8 mouse cellular contexts compared by ENCODE assay signal in the genomic region with DNA sequence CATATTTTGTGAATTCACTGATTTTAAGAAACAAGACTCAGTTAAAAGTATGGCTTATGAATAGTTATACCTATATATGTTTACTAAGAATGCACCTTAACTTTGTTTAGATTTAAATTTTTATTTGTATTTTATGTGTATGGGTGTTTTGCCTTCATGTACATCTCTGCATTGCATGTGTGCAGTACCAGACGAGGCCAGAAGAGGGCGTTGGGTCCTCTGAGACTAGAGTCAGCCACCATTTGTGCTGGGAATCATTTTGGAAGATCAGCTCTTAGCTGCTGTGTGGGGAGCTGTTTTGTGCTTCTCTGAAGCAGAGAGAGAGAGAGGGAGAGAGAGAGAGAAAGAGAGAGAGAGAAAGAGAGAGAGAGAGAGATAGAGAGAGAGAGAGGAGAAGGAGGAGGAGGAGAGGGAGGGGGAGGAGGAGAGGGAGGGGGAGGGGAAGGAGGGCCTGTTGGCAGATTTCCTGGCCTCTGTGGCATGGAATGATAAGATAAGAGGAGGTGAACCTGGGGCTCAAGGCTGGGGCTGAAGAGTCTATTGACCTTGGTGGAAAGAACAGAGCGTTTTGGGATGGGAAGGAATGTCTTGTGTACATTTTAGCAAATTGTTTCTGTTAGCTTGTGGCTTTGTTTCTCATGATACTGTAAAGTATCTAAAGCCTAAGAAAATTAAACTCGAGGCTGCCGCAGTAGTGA. TPM values are rescaled to one million over a fixed set of nuclear protein-coding genes. Genes with fewer than 3 reads are reported as not detected.
DNase-seq lines count a peak whose midpoint lies in the region; ATAC-seq and TF ChIP-seq lines count a peak whose summit lies in the region.

No protein-coding gene starts in this region.

- H3K9me3 ChIP-seq in hindbrain, postnatal 0 days (ENCODE audit: low read length) = no peaks in the 10 kb centered on the region
- no peaks in the 10 kb centered on the region for H3K9me3 ChIP-seq in hindbrain, embryonic 13.5 days
- no peaks in the 10 kb centered on the region for H3K9me3 ChIP-seq in heart, postnatal 0 days (replicated peaks; ENCODE audit: control insufficient read depth, low read length)

- H3K27ac ChIP-seq in hindbrain, postnatal 0 days = no peak overlapping the region
- H3K27ac ChIP-seq in hindbrain, embryonic 13.5 days = no peak overlapping the region
- H3K27ac ChIP-seq in heart, postnatal 0 days (ENCODE audit: low read depth) = peak overlapping the region; percentile 38; the same call in 1 of the 2 replicates

- TF ChIP-seq EP300 in heart, postnatal 0 days (IDR thresholded peaks at IDR 0.05; ENCODE audit: low read depth) = no peak

- H3K9ac ChIP-seq in hindbrain, postnatal 0 days (replicated peaks; ENCODE audit: low read length) = no peak overlapping the region
- no peak overlapping the region for H3K9ac ChIP-seq in hindbrain, embryonic 13.5 days
- H3K9ac ChIP-seq in heart, postnatal 0 days (replicated peaks; ENCODE audit: low read depth, low read length) = no peak overlapping the region

- H3K4me3 ChIP-seq in hindbrain, postnatal 0 days (ENCODE audit: low read length) = no peak overlapping the region
- no peak overlapping the region for H3K4me3 ChIP-seq in hindbrain, embryonic 13.5 days
- H3K4me3 ChIP-seq in heart, postnatal 0 days (ENCODE audit: low read depth, low read length) = no peak overlapping the region

- peaks cover 6% of the 10 kb centered on the region; the same call in 1 of the 2 replicates for H3K4me1 ChIP-seq in hindbrain, postnatal 0 days (ENCODE audit: insufficient read depth, low read length)
- H3K4me1 ChIP-seq in hindbrain, embryonic 13.5 days (replicated peaks) = peaks cover 11% of the 10 kb centered on the region
- peaks cover 13% of the 10 kb centered on the region for H3K4me1 ChIP-seq in heart, postnatal 0 days (ENCODE audit: control insufficient read depth, insufficient read depth)

- peak; percentile 53 for TF ChIP-seq CTCF in hindbrain, postnatal 0 days (IDR thresholded peaks at IDR 0.05; ENCODE audit: low read depth)
- peak; percentile 54 for TF ChIP-seq CTCF in heart, postnatal 0 days (IDR thresholded peaks at IDR 0.05; ENCODE audit: low read depth)

- WGBS in hindbrain, postnatal 0 days = 61% methylated on average over 5 of the region's 5 CpGs
- 65% methylated on average over 5 of the region's 5 CpGs for WGBS in hindbrain, embryonic 13.5 days
- WGBS in heart, postnatal 0 days = 11% methylated on average over 5 of the region's 5 CpGs

- no peak for ATAC-seq in hindbrain, postnatal 0 days
- no peak for ATAC-seq in hindbrain, embryonic 13.5 days (ENCODE audit: low FRiP score)
- ATAC-seq in heart, postnatal 0 days (ENCODE audit: insufficient read depth, low read depth) = peak; percentile 39; the same call in 1 of the 2 replicates
- ATAC-seq in inflammation-experienced regulatory T-cells, adult 6 months = no peak

- H3K27me3 ChIP-seq in hindbrain, postnatal 0 days (ENCODE audit: insufficient read depth, low read length) = no peaks in the 10 kb centered on the region
- H3K27me3 ChIP-seq in hindbrain, embryonic 13.5 days = no peaks in the 10 kb centered on the region
- H3K27me3 ChIP-seq in heart, postnatal 0 days (ENCODE audit: control insufficient read depth, insufficient read depth, low read length) = no peaks in the 10 kb centered on the region
- H3K27me3 ChIP-seq in splenic B cell, adult 2 months (ENCODE audit: control insufficient read depth, insufficient read depth, low read length, poor library complexity, severe bottlenecking) = no peaks in the 10 kb centered on the region

- no peaks in the 10 kb centered on the region for H3K36me3 ChIP-seq in hindbrain, postnatal 0 days (ENCODE audit: insufficient read depth, low read length)
- no peaks in the 10 kb centered on the region for H3K36me3 ChIP-seq in hindbrain, embryonic 13.5 days
- H3K36me3 ChIP-seq in heart, postnatal 0 days (replicated peaks; ENCODE audit: control insufficient read depth, insufficient read depth, low read length) = no peaks in the 10 kb centered on the region
- H3K36me3 ChIP-seq in splenic B cell, adult 2 months (ENCODE audit: control insufficient read depth, insufficient read depth, low read length, poor library complexity, severe bottlenecking) = no peaks in the 10 kb centered on the region

- DNase-seq in hindbrain, postnatal 0 days (ENCODE audit: low spot score) = peak; percentile 36
- DNase-seq in A20 (ENCODE audit: low read depth, low spot score) (peak; percentile 27), WW6 (ENCODE audit: low read depth, low spot score) (peak; percentile 28)
- DNase-seq in heart, postnatal 0 days (ENCODE audit: low spot score) = peak; percentile 23
- DNase-seq in splenic B cell, adult 2 months (ENCODE audit: low read depth, low spot score) = peak; percentile 31
- DNase-seq in cerebellum, adult 11 months = no peak

- no peak overlapping the region for H3K4me2 ChIP-seq in hindbrain, postnatal 0 days (ENCODE audit: low read depth, low read length)
- H3K4me2 ChIP-seq in hindbrain, embryonic 13.5 days = no peak overlapping the region
- H3K4me2 ChIP-seq in heart, postnatal 0 days (ENCODE audit: low read depth, low read length) = no peak overlapping the region

RNA-seq across cellular contexts. Expression of a gene that starts 33.5 kb away (rescaled TPM):
- 2.8 and 4.1 TPM in 2 replicates for total RNA-seq in hindbrain, postnatal 0 days (2014; rRNA removed)
- polyA plus RNA-seq in hindbrain, postnatal 0 days (2015; fragmentation: Nextera tagmentation; extraction: Ambion mirVana) = 9.4 and 10.2 TPM in 2 replicates
- 7.7 and 8.2 TPM in 2 replicates for polyA plus RNA-seq in hindbrain, embryonic 13.5 days (2015; fragmentation: Nextera tagmentation; extraction: Ambion mirVana)
- total RNA-seq in heart, postnatal 0 days (2014; rRNA removed; ENCODE audit: low replicate concordance) = 12.9 and 17.9 TPM in 2 replicates
- polyA plus RNA-seq in heart, postnatal 0 days (2015; fragmentation: Nextera tagmentation; extraction: Ambion mirVana) = 13.4 and 15.0 TPM in 2 replicates
- 1 to 10 TPM; 3.5 to 6.0 (median 4.4) TPM for polyA plus RNA-seq in inflammation-experienced regulatory T-cells, adult 6 months (2017; shearing (Covaris generic))
